Mouse (Mus musculus) thymus, postnatal 4 days (tissue): ENCODE measurements at regions not wholly inside any gene's neighbourhood (a gene's known extent, or its start where the extent isn't known, plus 50 kb on each side); places are given as distances from the start of the nearest gene placed in this dataset.

Experiments
- DNase-seq: peaks from one replicate; pipeline ENCODE4 v3.0.0; 2021

- DNase-seq: no peak
Measured at GRCm38 (mm10) chr9:8273253-8273652, 139.2 kb upstream of the Cep126 start.

DNA sequence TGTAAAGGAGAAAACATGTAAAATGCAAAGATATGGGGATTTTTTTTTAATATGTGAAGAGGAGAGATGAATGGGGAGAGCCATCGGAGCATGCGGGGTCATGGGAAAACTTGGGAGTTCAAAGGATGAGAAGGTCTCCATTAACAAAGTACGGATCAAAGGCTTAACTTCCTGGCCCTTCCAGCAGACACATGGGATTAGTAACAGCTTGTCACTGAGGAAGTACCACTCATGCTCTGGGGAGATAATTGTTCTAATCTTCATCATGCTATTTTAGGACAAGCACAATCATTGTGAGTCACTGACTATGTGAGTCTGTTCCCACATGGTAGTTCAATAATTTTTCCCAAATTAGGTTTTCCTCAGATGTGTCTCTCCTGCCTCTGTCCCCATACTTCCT, 115.4 kb upstream of the Cep126 start:
- DNase-seq: no peak

GRCm38 (mm10) chr9:8228078-8228477, 94.0 kb upstream of the Cep126 start:
- DNase-seq: no peak

DNA sequence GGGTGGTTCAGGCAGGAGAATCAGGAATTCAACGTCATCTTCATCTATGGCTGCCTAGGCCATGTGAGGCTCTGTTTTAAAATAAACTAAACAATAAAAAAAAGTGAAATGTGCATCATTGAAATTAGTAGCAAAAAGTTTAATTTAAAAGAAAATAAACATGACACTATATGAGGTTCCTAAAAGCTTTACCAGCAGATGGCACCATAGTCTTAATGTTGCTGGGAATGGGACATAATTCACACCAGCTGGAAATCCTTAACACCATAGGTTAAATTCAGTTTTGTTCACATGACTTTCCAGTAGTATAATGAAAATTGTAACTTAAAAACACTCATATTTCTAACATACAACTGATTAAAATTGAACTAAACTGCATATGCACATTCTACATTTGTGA, 92.3 kb upstream of the Cep126 start:
- DNase-seq: no peak

- DNase-seq: peak; percentile 12
Measured at GRCm38 (mm10) chr9:8208855-8209254, 74.8 kb upstream of the Cep126 start.

DNA sequence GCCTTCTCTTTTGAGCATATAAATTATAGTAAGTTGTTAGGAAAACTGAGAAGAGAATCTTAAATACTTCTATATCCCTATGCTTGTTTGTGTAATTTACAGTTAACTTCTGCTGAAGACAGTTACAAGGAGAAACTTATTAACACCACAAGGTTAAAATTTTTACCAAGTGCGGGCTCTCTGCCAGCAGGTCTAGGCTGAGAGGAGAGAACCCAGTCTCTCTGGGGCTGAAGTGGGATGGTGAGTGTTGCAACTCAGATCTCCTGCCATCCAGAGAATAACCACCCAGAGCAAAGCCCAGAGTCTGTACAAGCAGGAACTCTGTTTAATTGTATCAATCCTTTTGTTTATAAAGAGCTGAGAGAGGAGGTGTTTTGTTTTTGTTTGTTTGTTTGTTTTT, 51.3 kb upstream of the Cep126 start:
- DNase-seq: no peak
